Mouse (Mus musculus) bone marrow, adult 2 months (tissue): Measurements from ENCODE around the gene Olfr331. TPM values are rescaled to one million over a fixed set of nuclear protein-coding genes. Genes with fewer than 3 reads are reported as not detected.

Experiments used
- H3K27ac ChIP-seq: fragments of 200-500 bp; 2 replicates; pipeline ENCODE4 v1.5.1; 2012; ENCODE audit warnings: low read depth, mild to moderate bottlenecking, control low read depth, inconsistent platforms, low read length; ENCODE audit not compliant: control insufficient read depth, poor library complexity, insufficient read depth
- H3K4me1 ChIP-seq: fragments of 200-500 bp; 2 replicates; pipeline ENCODE4 v1.6.1; 2011; ENCODE audit warnings: low read length; ENCODE audit not compliant: control insufficient read depth, insufficient read depth
- H3K4me3 ChIP-seq: fragments of 200-500 bp; replicated peaks from 2 replicates; pipeline ENCODE3; 2011; ENCODE audit warnings: mild to moderate bottlenecking, low read depth, low read length, control low read depth; ENCODE audit not compliant: control insufficient read depth
- CTCF ChIP-seq: fragments of 200-500 bp; IDR thresholded peaks from 2 replicates; pipeline ENCODE4 v1.5.1; 2011; ENCODE audit warnings: low read length, control low read depth; ENCODE audit not compliant: control insufficient read depth, insufficient read depth
- POLR2A ChIP-seq: fragments of 200-500 bp; IDR thresholded peaks from 2 replicates; pipeline ENCODE4 v1.6.1; 2011; ENCODE audit warnings: low read depth, mild to moderate bottlenecking, control low read depth, low read length, borderline replicate concordance; ENCODE audit not compliant: control insufficient read depth
- WGBS: fragments of 180-500 bp; shearing (Covaris S2); methylation state at CpG from one replicate; pipeline ENCODE4 v1.1.7; 2018; 5-methylcytosine and 5-hydroxymethylcytosine counted together
- polyA plus RNA-seq: library from polyadenylated mRNA; stranded (reverse); fragments of >200 nt; gene quantifications from 2 replicates; pipeline ENCODE4 v1.2.4, GENCODE M21; 2011; ENCODE audit warnings: low replicate concordance; ENCODE audit not compliant: missing spikeins, insufficient read depth, insufficient read length

Olfr331 gene
- polyA plus RNA-seq, 1 experiment, result not detected

DNA sequence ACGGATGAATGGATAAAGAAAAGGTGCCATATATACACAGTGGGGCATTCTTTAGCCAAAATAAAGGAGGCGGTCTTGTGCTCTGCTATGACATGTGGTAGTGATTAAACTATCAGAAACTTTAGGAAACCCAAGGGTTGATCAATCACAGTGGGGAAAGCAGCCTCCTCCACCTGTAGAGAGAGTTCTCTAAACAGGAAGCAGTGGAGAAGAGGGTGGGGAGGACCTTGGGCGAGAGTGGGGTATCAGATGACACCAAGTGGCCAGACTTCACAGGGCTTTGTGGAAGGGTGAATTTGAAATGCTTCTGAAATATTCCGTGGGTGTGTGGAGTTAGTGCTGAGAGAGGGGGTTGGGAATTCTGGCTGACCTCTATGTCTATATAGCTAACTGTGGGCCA is 48.8 kb downstream of the Olfr331 start:
- no peak overlapping the region for H3K27ac ChIP-seq
- no peak overlapping the region for H3K4me3 ChIP-seq
- TF ChIP-seq POLR2A, result no peak
- no peak for TF ChIP-seq CTCF
- 50% methylated on average over 4 of the region's 4 CpGs for WGBS
- H3K4me1 ChIP-seq, result no peaks in the 10 kb centered on the region

DNA sequence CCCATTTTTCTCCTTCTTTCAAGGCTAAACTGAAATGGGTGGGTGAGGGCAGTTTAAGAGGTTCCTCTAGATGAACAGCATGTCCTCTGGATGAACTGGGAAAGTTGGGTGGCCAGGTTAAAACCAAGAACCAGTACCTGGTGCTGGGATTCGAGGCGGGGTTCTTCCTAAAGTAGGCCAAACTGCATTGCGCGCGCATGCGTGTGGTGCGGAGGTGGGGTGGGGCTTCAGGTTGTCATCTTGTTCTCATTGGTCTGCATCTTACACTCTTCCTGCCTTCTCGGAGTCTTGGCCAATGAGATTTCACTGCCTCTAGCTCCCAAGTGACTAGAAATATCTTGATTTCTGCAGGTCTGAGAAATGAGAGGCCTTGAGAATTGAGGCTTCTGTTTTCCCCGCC is 49.6 kb downstream of the Olfr331 start, which contains the start of gene Lypd9:
Lypd9 (minus strand) TSS at position 165 of the 400 bp plus-strand sequence.
- H3K4me3 ChIP-seq, result no peak within 1 kb of the TSS
- TF ChIP-seq POLR2A (no peak), CTCF (no peak)
- no peaks in the 10 kb centered on the region for H3K4me1 ChIP-seq
- 90% methylated on average over 9 of the region's 9 CpGs for WGBS
- no peak within 1 kb of the TSS for H3K27ac ChIP-seq

Other genes with a start within 250 kb of the Olfr331 start
- gene 4930438A08Rik, start 227.8 kb downstream of the Olfr331 start, polyA plus RNA-seq, result 5.9 and 21.1 TPM in 2 replicates
- gene Zfp692, start 195.5 kb downstream of the Olfr331 start, polyA plus RNA-seq, result 17.8 and 53.9 TPM in 2 replicates
- 20.1 and 39.4 TPM in 2 replicates for gene Zfp672, start 172.2 kb downstream of the Olfr331 start, polyA plus RNA-seq
- 12.6 and 17.7 TPM in 2 replicates for gene Sh3bp5l, start 171.8 kb downstream of the Olfr331 start, polyA plus RNA-seq
- gene Lypd8, start 123.5 kb downstream of the Olfr331 start, polyA plus RNA-seq, result not detected in 2 replicates
- not detected in 2 replicates for gene 1810065E05Rik, start 81.5 kb downstream of the Olfr331 start, polyA plus RNA-seq
- gene Gm12253, start 70.0 kb downstream of the Olfr331 start, polyA plus RNA-seq, result not detected in 2 replicates
- not detected in 2 replicates for gene Lypd9, start 49.6 kb downstream of the Olfr331 start, polyA plus RNA-seq
- gene Olfr30, start 40.3 kb downstream of the Olfr331 start, polyA plus RNA-seq, result not detected in 2 replicates
- gene Olfr332, start 10.0 kb downstream of the Olfr331 start, polyA plus RNA-seq, result not detected in 2 replicates
- gene Olfr330, start 32.3 kb upstream of the Olfr331 start, polyA plus RNA-seq, result not detected in 2 replicates
- not detected in 2 replicates for gene Olfr329-ps, start 43.9 kb upstream of the Olfr331 start, polyA plus RNA-seq
- gene Olfr328, start 53.1 kb upstream of the Olfr331 start, polyA plus RNA-seq, result not detected in 2 replicates
- gene Olfr224, start 68.0 kb upstream of the Olfr331 start, polyA plus RNA-seq, result not detected in 2 replicates
- gene Olfr325, start 75.2 kb upstream of the Olfr331 start, polyA plus RNA-seq, result not detected in 2 replicates
- gene Olfr324, start 92.5 kb upstream of the Olfr331 start, polyA plus RNA-seq, result not detected in 2 replicates
- not detected in 2 replicates for gene 2210407C18Rik, start 113.5 kb upstream of the Olfr331 start, polyA plus RNA-seq
- gene Olfr323, start 127.9 kb upstream of the Olfr331 start, polyA plus RNA-seq, result not detected in 2 replicates
- 24.8 and 27.5 TPM in 2 replicates for gene Trim58, start 137.9 kb upstream of the Olfr331 start, polyA plus RNA-seq
- 0.77 TPM in 1 of 2 replicates, not detected in the other for gene Olfr322, start 156.2 kb upstream of the Olfr331 start, polyA plus RNA-seq
- not detected in 2 replicates for gene Olfr320, start 178.5 kb upstream of the Olfr331 start, polyA plus RNA-seq
- not detected in 2 replicates for gene Olfr319, start 196.6 kb upstream of the Olfr331 start, polyA plus RNA-seq
- gene Olfr318, start 221.4 kb upstream of the Olfr331 start, polyA plus RNA-seq, result not detected in 2 replicates
- not detected in 2 replicates for gene Olfr317, start 236.6 kb upstream of the Olfr331 start, polyA plus RNA-seq